Mouse (Mus musculus): ENCODE measurements at regions not wholly inside any gene's neighbourhood (a gene's known extent, or its start where the extent isn't known, plus 50 kb on each side); places are given as distances from the start of the nearest gene placed in this dataset.

- H3K4me2 ChIP-seq (replicated peaks): no peak overlapping the region
Observed at GRCm38 (mm10) chr4:87658316-87658715, 374.8 kb downstream of the Mllt3 start.

GRCm38 (mm10) chr4:87657855-87658254 lies 375.3 kb downstream of the Mllt3 start:
- H3K4me2 ChIP-seq (replicated peaks): no peak overlapping the region
- no peak overlapping the region for H3K27ac ChIP-seq
- no peak overlapping the region for H3K4me3 ChIP-seq
- H3K36me3 ChIP-seq: no peaks in the 10 kb centered on the region
- ATAC-seq (ENCODE audit: low FRiP score): no peak
- 68% methylated on average over 2 of the region's 2 CpGs for WGBS
- no peaks in the 10 kb centered on the region for H3K9me3 ChIP-seq (replicated peaks)
- H3K4me1 ChIP-seq: peaks cover 6% of the 10 kb centered on the region
- no peak overlapping the region for H3K9ac ChIP-seq
- H3K27me3 ChIP-seq: no peaks in the 10 kb centered on the region

More at GRCm38 (mm10) chr4:87658316-87658715, 374.8 kb downstream of the Mllt3 start:
- no peak overlapping the region for H3K4me3 ChIP-seq
- peaks cover 6% of the 10 kb centered on the region for H3K4me1 ChIP-seq
- no peaks in the 10 kb centered on the region for H3K36me3 ChIP-seq
- WGBS: 42% methylated on average over 4 of the region's 4 CpGs
- no peaks in the 10 kb centered on the region for H3K9me3 ChIP-seq (replicated peaks)
- no peaks in the 10 kb centered on the region for H3K27me3 ChIP-seq
- no peak overlapping the region for H3K9ac ChIP-seq
- no peak for ATAC-seq (ENCODE audit: low FRiP score)
- H3K27ac ChIP-seq: no peak overlapping the region

GRCm38 (mm10) chr4:87653440-87654165 lies 379.6 kb downstream of the Mllt3 start:
- WGBS: 75% methylated on average over 5 of the region's 5 CpGs
- Histone ChIP-seq H3K27me3 (no peaks in the 10 kb centered on the region), H3K4me1 (peaks cover 13% of the 10 kb centered on the region), H3K9ac (no peak overlapping the region), H3K4me3 (no peak overlapping the region), H3K27ac (no peak overlapping the region), H3K9me3 (replicated peaks) (no peaks in the 10 kb centered on the region), H3K36me3 (no peaks in the 10 kb centered on the region), H3K4me2 (replicated peaks) (no peak overlapping the region)
- no peak for ATAC-seq (ENCODE audit: low FRiP score)

- H3K27ac ChIP-seq: no peak overlapping the region
- no peak for ATAC-seq (ENCODE audit: low FRiP score)
- no peak overlapping the region for H3K9ac ChIP-seq
- H3K36me3 ChIP-seq: no peaks in the 10 kb centered on the region
- no peak overlapping the region for H3K4me3 ChIP-seq
- WGBS: 70% methylated on average over 8 of the region's 8 CpGs
- no peaks in the 10 kb centered on the region for H3K27me3 ChIP-seq
- no peak overlapping the region for H3K4me2 ChIP-seq (replicated peaks)
- peaks cover 15% of the 10 kb centered on the region for H3K4me1 ChIP-seq
- no peaks in the 10 kb centered on the region for H3K9me3 ChIP-seq (replicated peaks)
Observed at GRCm38 (mm10) chr4:87652314-87652934, 380.7 kb downstream of the Mllt3 start.

- WGBS: 69% methylated on average over 3 of the region's 3 CpGs
- no peaks in the 10 kb centered on the region for H3K9me3 ChIP-seq (replicated peaks)
- no peak overlapping the region for H3K4me2 ChIP-seq (replicated peaks)
- H3K36me3 ChIP-seq: no peaks in the 10 kb centered on the region
- no peaks in the 10 kb centered on the region for H3K27me3 ChIP-seq
- no peak overlapping the region for H3K27ac ChIP-seq
- H3K4me3 ChIP-seq: no peak overlapping the region
- ATAC-seq (ENCODE audit: low FRiP score): no peak
- no peak overlapping the region for H3K9ac ChIP-seq
- peaks cover 15% of the 10 kb centered on the region for H3K4me1 ChIP-seq
Observed at GRCm38 (mm10) chr4:87651275-87651674, 381.9 kb downstream of the Mllt3 start.

GRCm38 (mm10) chr4:87650837-87651236 lies 382.3 kb downstream of the Mllt3 start:
- H3K36me3 ChIP-seq: no peaks in the 10 kb centered on the region
- H3K4me1 ChIP-seq: peaks cover 15% of the 10 kb centered on the region
- H3K27ac ChIP-seq: no peak overlapping the region
- no peak overlapping the region for H3K9ac ChIP-seq
- ATAC-seq (ENCODE audit: low FRiP score): no peak
- no peaks in the 10 kb centered on the region for H3K9me3 ChIP-seq (replicated peaks)
- H3K27me3 ChIP-seq: no peaks in the 10 kb centered on the region
- no peak overlapping the region for H3K4me3 ChIP-seq
- WGBS: 24% methylated on average over 6 of the region's 6 CpGs
- H3K4me2 ChIP-seq (replicated peaks): no peak overlapping the region

- no peaks in the 10 kb centered on the region for H3K27me3 ChIP-seq
- H3K27ac ChIP-seq: no peak overlapping the region
- WGBS: 51% methylated on average over 3 of the region's 3 CpGs
Observed at GRCm38 (mm10) chr4:87650393-87650792, 382.8 kb downstream of the Mllt3 start.

GRCm38 (mm10) chr4:87648919-87649318 lies 384.2 kb downstream of the Mllt3 start:
- Histone ChIP-seq H3K9ac (peak overlapping the region; percentile 25; the same call in 1 of the 2 replicates), H3K4me2 (replicated peaks) (peak overlapping the region; percentile 59)

More at GRCm38 (mm10) chr4:87650393-87650792, 382.8 kb downstream of the Mllt3 start:
- no peak overlapping the region for H3K9ac ChIP-seq
- no peak overlapping the region for H3K4me3 ChIP-seq
- H3K36me3 ChIP-seq: no peaks in the 10 kb centered on the region
- peaks cover 15% of the 10 kb centered on the region for H3K4me1 ChIP-seq
- H3K9me3 ChIP-seq (replicated peaks): no peaks in the 10 kb centered on the region
- no peak for ATAC-seq (ENCODE audit: low FRiP score)
- H3K4me2 ChIP-seq (replicated peaks): no peak overlapping the region

GRCm38 (mm10) chr4:87647932-87648911 lies 384.9 kb downstream of the Mllt3 start:
- no peaks in the 10 kb centered on the region for H3K9me3 ChIP-seq (replicated peaks)
- ATAC-seq (ENCODE audit: low FRiP score): peak; percentile 89
- peaks cover 15% of the 10 kb centered on the region for H3K4me1 ChIP-seq
- H3K4me2 ChIP-seq (replicated peaks): peak overlapping the region; percentile 59
- no peaks in the 10 kb centered on the region for H3K36me3 ChIP-seq
- no peaks in the 10 kb centered on the region for H3K27me3 ChIP-seq
- H3K9ac ChIP-seq: peak overlapping the region; percentile 25; the same call in 1 of the 2 replicates
- H3K4me3 ChIP-seq: peak overlapping the region; percentile 25
- H3K27ac ChIP-seq: peak overlapping the region; percentile 60
- WGBS: 7% methylated on average over 26 of the region's 26 CpGs

More at GRCm38 (mm10) chr4:87648919-87649318, 384.2 kb downstream of the Mllt3 start:
- Histone ChIP-seq H3K4me1 (peaks cover 15% of the 10 kb centered on the region), H3K27ac (peak overlapping the region; percentile 60), H3K9me3 (replicated peaks) (no peaks in the 10 kb centered on the region), H3K4me3 (no peak overlapping the region), H3K27me3 (no peaks in the 10 kb centered on the region), H3K36me3 (no peaks in the 10 kb centered on the region)
- peak; percentile 47; the same call in 1 of the 2 replicates for ATAC-seq (ENCODE audit: low FRiP score)

- Histone ChIP-seq H3K27ac (no peak overlapping the region), H3K27me3 (no peaks in the 10 kb centered on the region), H3K9ac (no peak overlapping the region), H3K36me3 (no peaks in the 10 kb centered on the region), H3K4me3 (no peak overlapping the region), H3K9me3 (replicated peaks) (no peaks in the 10 kb centered on the region), H3K4me1 (peaks cover 13% of the 10 kb centered on the region), H3K4me2 (replicated peaks) (no peak overlapping the region)
- no peak for ATAC-seq (ENCODE audit: low FRiP score)
- 88% methylated on average over 5 of the region's 5 CpGs for WGBS
Observed at GRCm38 (mm10) chr4:87642002-87642401, 391.2 kb downstream of the Mllt3 start.

GRCm38 (mm10) chr4:87641551-87641950 lies 391.6 kb downstream of the Mllt3 start:
- Histone ChIP-seq H3K27ac (no peak overlapping the region), H3K36me3 (no peaks in the 10 kb centered on the region), H3K4me1 (peaks cover 18% of the 10 kb centered on the region), H3K9ac (no peak overlapping the region), H3K27me3 (no peaks in the 10 kb centered on the region), H3K9me3 (replicated peaks) (no peaks in the 10 kb centered on the region), H3K4me2 (replicated peaks) (no peak overlapping the region), H3K4me3 (no peak overlapping the region)
- WGBS: 78% methylated on average over 3 of the region's 3 CpGs
- ATAC-seq (ENCODE audit: low FRiP score): no peak

- Histone ChIP-seq H3K9me3 (replicated peaks) (no peaks in the 10 kb centered on the region), H3K4me2 (replicated peaks) (no peak overlapping the region), H3K4me3 (no peak overlapping the region), H3K27ac (0 out of 2 replicates have a peak overlapping the region, but pooled peaks have one; percentile 48), H3K27me3 (no peaks in the 10 kb centered on the region), H3K9ac (no peak overlapping the region), H3K36me3 (no peaks in the 10 kb centered on the region), H3K4me1 (peaks cover 19% of the 10 kb centered on the region)
- whole genome bisulfite sequencing: 5% methylated on average over 1 of the region's 1 CpGs
- peak; percentile 46; the same call in 1 of the 2 replicates for ATAC-seq (ENCODE audit: low FRiP score)
Observed at GRCm38 (mm10) chr4:87638380-87638646, 394.9 kb downstream of the Mllt3 start.

Measured in hindbrain, embryonic 12.5 days (tissue).